Mouse (Mus musculus): ENCODE results near the gene C130050O18Rik. TPM values are rescaled to one million over a fixed set of nuclear protein-coding genes. Genes with fewer than 3 reads are reported as not detected.

Gene C130050O18Rik
- total RNA-seq, 1 experiment, result 0.49 TPM

DNA sequence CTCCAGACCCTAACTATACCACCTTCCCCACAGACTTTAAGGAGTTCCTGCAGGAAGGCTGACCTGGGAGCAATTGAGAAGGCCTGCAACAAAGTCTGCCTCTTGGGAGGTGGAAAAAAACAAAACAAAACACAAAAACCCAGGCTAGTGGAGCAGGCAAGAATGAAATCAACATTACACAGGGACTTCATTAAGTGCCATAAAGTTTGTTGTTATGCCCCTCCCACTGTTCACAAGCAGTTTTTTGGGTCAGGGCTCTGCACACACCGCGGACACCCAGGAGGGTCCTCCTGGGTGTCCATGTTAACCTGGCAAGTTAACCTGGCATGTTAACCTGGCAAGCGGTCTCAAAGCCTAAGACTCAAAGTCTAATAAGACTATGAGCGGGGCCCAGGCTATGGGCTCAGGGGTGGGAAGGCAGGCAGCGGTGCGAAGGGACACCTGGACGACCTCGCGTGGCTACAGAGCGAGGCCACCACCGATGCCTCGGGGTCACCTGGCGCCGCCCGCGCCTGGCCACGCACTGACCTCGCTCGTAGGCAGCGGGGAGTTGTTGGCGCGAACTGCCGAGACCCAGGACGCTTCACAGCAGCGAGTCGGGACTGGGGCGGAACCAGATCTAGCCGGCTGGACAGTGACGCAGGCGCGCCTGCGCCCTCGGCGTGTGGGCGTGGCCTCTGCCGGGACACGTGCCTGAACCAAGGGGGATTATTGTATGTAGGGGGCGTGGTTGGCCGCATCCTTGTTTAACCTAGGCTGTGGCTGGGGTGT lies 33.3 kb upstream of the C130050O18Rik start:
- no peaks in the 10 kb centered on the region for H3K36me3 ChIP-seq (ENCODE audit: control insufficient read depth, insufficient read depth, low read length, poor library complexity, severe bottlenecking)
- H3K4me3 ChIP-seq (ENCODE audit: insufficient read depth in 1 of 2, low read depth in 1 of 2, low read length in 2 of 2, poor library complexity in 1 of 2, severe bottlenecking in 1 of 2), result peak overlapping the region; percentile 69 to 77
- TF ChIP-seq ZC3H11A (IDR thresholded peaks at IDR 0.05; ENCODE audit: borderline replicate concordance, low read depth, low read length) (no peak), CHD2 (IDR thresholded peaks at IDR 0.05; ENCODE audit: low read depth, low read length) (no peak), HCFC1 (IDR thresholded peaks at IDR 0.05; ENCODE audit: borderline replicate concordance, insufficient read depth, low read length) (no peak)
- H3K4me1 ChIP-seq (ENCODE audit: control insufficient read depth in 2 of 2, insufficient read depth in 2 of 2, low read length in 2 of 2, poor library complexity in 1 of 2), result peaks cover 2 to 21% of the 10 kb centered on the region in 2 experiments; a peak in 3 of 4 replicates
- H3K9me3 ChIP-seq (ENCODE audit: control insufficient read depth, insufficient read depth, low read depth, low read length), result no peaks in the 10 kb centered on the region
- in situ Hi-C loops (cut with MboI; ENCODE audit: low sequenced_read_pairs in 2 of 2, unreplicated experiment in 2 of 2), result no loop called here
- peak; percentile 83 for DNase-seq (ENCODE audit: low read depth, low spot score)
- H3K27ac ChIP-seq (ENCODE audit: insufficient read depth, low read depth, low read length, poor library complexity, severe bottlenecking), result peak overlapping the region; percentile 9; the same call in 1 of the 2 replicates
- H3K9ac ChIP-seq (ENCODE audit: insufficient read depth, low read depth, low read length, poor library complexity, severe bottlenecking), result peak overlapping the region; percentile 84

DNA sequence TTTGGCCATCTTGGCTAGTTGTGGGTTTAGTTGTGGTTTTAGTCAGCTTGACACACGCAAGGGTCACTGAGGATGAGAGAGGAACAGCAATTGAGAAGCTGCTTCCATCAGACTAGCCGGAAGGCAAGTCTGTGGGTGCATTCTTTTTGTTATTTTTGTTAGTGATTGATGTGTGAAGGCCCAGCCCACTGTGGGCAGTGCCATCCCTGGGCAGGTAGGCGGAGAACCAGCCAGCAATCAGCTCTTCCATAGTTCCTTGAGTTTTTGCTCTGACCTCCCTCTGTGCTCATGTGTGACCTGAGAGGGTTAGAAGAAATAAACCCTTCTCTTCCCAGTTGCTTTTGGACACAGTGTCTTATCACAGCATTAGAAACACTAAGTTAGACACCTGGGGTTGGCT lies 32.0 kb upstream of the C130050O18Rik start:
- no peak for DNase-seq (ENCODE audit: low read depth, low spot score)
- Histone ChIP-seq H3K9me3 (ENCODE audit: control insufficient read depth, insufficient read depth, low read depth, low read length) (no peaks in the 10 kb centered on the region), H3K4me3 (ENCODE audit: insufficient read depth in 1 of 2, low read depth in 1 of 2, low read length in 2 of 2, poor library complexity in 1 of 2, severe bottlenecking in 1 of 2) (no peak overlapping the region), H3K9ac (ENCODE audit: insufficient read depth, low read depth, low read length, poor library complexity, severe bottlenecking) (no peak overlapping the region), H3K36me3 (ENCODE audit: control insufficient read depth, insufficient read depth, low read length, poor library complexity, severe bottlenecking) (no peaks in the 10 kb centered on the region), H3K4me1 (ENCODE audit: control insufficient read depth in 2 of 2, insufficient read depth in 2 of 2, low read length in 2 of 2, poor library complexity in 1 of 2) (peaks cover 2 to 18% of the 10 kb centered on the region in 2 experiments; a peak in 3 of 4 replicates), H3K27ac (ENCODE audit: insufficient read depth, low read depth, low read length, poor library complexity, severe bottlenecking) (no peak overlapping the region)
- no peak for TF ChIP-seq CHD2 (IDR thresholded peaks at IDR 0.05; ENCODE audit: low read depth, low read length)
- TF ChIP-seq MAFK (IDR thresholded peaks at IDR 0.05; ENCODE audit: insufficient read depth, low read depth, low read length), result no peak
- TF ChIP-seq HCFC1 (IDR thresholded peaks at IDR 0.05; ENCODE audit: borderline replicate concordance, insufficient read depth, low read length), result no peak
- TF ChIP-seq ZC3H11A (IDR thresholded peaks at IDR 0.05; ENCODE audit: borderline replicate concordance, low read depth, low read length), result no peak
- no peak for TF ChIP-seq ZNF384 (IDR thresholded peaks at IDR 0.05; ENCODE audit: low read depth, low read length)
- in situ Hi-C loops (cut with MboI; ENCODE audit: low sequenced_read_pairs in 2 of 2, unreplicated experiment in 2 of 2), result no loop called here

DNA sequence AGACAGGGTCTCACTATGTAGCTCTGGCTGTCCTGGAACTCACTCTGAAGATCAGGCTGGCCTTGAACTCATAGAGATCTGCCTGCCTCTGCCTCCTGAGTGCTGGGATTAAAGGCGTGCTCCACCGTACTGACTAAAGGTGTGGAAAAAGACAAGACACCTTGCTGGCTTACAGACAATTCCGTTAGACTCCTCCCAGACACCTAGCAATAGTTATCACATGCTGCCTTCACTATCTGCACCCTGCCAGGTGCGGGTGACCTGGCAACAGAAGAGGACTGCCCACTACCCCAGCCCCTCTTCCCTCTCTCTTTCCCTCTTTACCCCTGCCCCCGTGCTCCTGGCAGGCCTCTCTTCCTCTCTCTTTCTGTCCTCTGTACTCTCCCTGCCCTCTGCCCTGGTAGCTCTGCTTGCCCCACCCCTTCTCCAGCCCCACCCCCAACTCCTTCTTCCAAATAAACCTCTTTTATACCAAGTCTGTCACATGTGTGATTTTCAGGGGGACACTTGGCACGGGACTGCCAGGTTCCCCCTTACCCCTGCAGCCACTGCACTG lies 31.1 kb upstream of the C130050O18Rik start:
- TF ChIP-seq ZC3H11A (IDR thresholded peaks at IDR 0.05; ENCODE audit: borderline replicate concordance, low read depth, low read length) (no peak), CHD2 (IDR thresholded peaks at IDR 0.05; ENCODE audit: low read depth, low read length) (no peak), ZNF384 (IDR thresholded peaks at IDR 0.05; ENCODE audit: low read depth, low read length) (no peak), HCFC1 (IDR thresholded peaks at IDR 0.05; ENCODE audit: borderline replicate concordance, insufficient read depth, low read length) (no peak), MAFK (IDR thresholded peaks at IDR 0.05; ENCODE audit: insufficient read depth, low read depth, low read length) (no peak)
- DNase-seq (ENCODE audit: low read depth, low spot score), result no peak
- in situ Hi-C loops (cut with MboI; ENCODE audit: low sequenced_read_pairs in 2 of 2, unreplicated experiment in 2 of 2), result no loop called here
- Histone ChIP-seq H3K36me3 (ENCODE audit: control insufficient read depth, insufficient read depth, low read length, poor library complexity, severe bottlenecking) (no peaks in the 10 kb centered on the region), H3K4me1 (ENCODE audit: control insufficient read depth in 2 of 2, insufficient read depth in 2 of 2, low read length in 2 of 2, poor library complexity in 1 of 2) (peaks cover 2 to 20% of the 10 kb centered on the region in 2 experiments; a peak in 3 of 4 replicates), H3K9me3 (ENCODE audit: control insufficient read depth, insufficient read depth, low read depth, low read length) (no peaks in the 10 kb centered on the region), H3K9ac (ENCODE audit: insufficient read depth, low read depth, low read length, poor library complexity, severe bottlenecking) (no peak overlapping the region), H3K4me3 (ENCODE audit: insufficient read depth in 1 of 2, low read depth in 1 of 2, low read length in 2 of 2, poor library complexity in 1 of 2, severe bottlenecking in 1 of 2) (no peak overlapping the region), H3K27ac (ENCODE audit: insufficient read depth, low read depth, low read length, poor library complexity, severe bottlenecking) (no peak overlapping the region)

DNA sequence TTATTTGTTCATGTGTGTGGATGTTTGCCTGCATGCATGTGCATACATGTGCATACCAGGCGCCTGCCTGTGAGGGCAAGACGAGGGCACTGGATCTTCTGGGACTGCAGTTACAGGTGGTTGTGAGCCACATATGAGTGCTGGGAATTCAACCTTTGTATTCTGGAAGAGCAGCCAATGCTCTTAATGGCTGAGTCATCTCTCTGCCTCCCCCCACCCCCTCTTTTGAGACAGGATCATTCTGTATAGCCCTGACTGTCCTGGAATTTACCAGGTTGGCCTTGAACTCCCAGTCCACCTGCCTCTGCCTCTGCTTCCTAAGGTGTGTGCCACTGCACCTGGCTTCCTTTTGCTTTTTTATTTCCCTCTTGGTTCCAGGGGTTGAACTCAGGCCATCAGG lies 30.2 kb upstream of the C130050O18Rik start:
- Histone ChIP-seq H3K4me1 (ENCODE audit: control insufficient read depth in 2 of 2, insufficient read depth in 2 of 2, low read length in 2 of 2, poor library complexity in 1 of 2) (peaks cover 5 to 25% of the 10 kb centered on the region in 2 experiments), H3K36me3 (ENCODE audit: control insufficient read depth, insufficient read depth, low read length, poor library complexity, severe bottlenecking) (no peaks in the 10 kb centered on the region), H3K9ac (ENCODE audit: insufficient read depth, low read depth, low read length, poor library complexity, severe bottlenecking) (no peak overlapping the region), H3K9me3 (ENCODE audit: control insufficient read depth, insufficient read depth, low read depth, low read length) (no peaks in the 10 kb centered on the region), H3K27ac (ENCODE audit: insufficient read depth, low read depth, low read length, poor library complexity, severe bottlenecking) (no peak overlapping the region), H3K4me3 (ENCODE audit: insufficient read depth in 1 of 2, low read depth in 1 of 2, low read length in 2 of 2, poor library complexity in 1 of 2, severe bottlenecking in 1 of 2) (no peak overlapping the region)
- TF ChIP-seq ZC3H11A (IDR thresholded peaks at IDR 0.05; ENCODE audit: borderline replicate concordance, low read depth, low read length), result no peak
- TF ChIP-seq MAFK (IDR thresholded peaks at IDR 0.05; ENCODE audit: insufficient read depth, low read depth, low read length), result peak; percentile 59; the same call in 1 of the 2 replicates
- in situ Hi-C loops (cut with MboI; ENCODE audit: low sequenced_read_pairs in 2 of 2, unreplicated experiment in 2 of 2), result no loop called here
- DNase-seq (ENCODE audit: low read depth, low spot score), result no peak
